Mouse (Mus musculus): ENCODE measurements around the gene Stk19. TPM values are rescaled to one million over a fixed set of nuclear protein-coding genes. Genes with fewer than 3 reads are reported as not detected.
"Not testable (repeated sequence)": the region's sequence is repeated elsewhere in the genome, so short reads cannot be mapped to it uniquely, and the experiment has no call there.

The Stk19 gene
- polyA plus RNA-seq, 1 experiment from 2014 or later: 43.2 TPM

DNA sequence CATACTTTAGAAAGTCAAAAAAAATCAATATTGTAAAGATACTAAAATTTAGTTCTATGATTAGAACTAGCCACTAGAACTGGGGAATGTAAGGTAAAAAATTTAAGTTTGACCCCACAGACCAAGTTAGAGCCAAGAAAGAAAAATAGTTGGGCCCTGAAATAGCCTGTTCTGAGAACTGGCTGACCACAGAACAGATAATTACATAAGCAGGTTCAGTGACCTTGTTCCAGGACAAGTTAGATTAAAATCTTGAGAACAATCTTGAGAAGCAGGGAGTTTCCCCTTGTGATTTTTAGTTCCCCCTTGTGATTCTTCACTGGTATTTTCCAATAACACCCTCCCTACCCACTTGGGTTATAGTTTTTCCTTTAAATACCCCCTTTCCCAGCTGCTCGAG is 6.0 kb downstream of the Stk19 start:
- H3K27ac ChIP-seq (ENCODE audit: low read length); H3K9ac ChIP-seq (ENCODE audit: low read depth, low read length); H3K27me3 ChIP-seq (ENCODE audit: control insufficient read depth, insufficient read depth, low read depth, low read length); H3K4me3 ChIP-seq (ENCODE audit: low read depth, low read length); ATAC-seq; H3K4me2 ChIP-seq (ENCODE audit: low read length); H3K9me3 ChIP-seq (replicated peaks; ENCODE audit: control insufficient read depth, low read length, poor library complexity, severe bottlenecking): not testable (repeated sequence)
- WGBS: 94% methylated on average over 1 of the region's 1 CpGs
- peaks cover 29% of the 10 kb centered on the region for H3K36me3 ChIP-seq (ENCODE audit: control insufficient read depth, insufficient read depth, low read length)
- H3K4me1 ChIP-seq (ENCODE audit: control insufficient read depth, insufficient read depth, low read length): peaks cover 12% of the 10 kb centered on the region

DNA sequence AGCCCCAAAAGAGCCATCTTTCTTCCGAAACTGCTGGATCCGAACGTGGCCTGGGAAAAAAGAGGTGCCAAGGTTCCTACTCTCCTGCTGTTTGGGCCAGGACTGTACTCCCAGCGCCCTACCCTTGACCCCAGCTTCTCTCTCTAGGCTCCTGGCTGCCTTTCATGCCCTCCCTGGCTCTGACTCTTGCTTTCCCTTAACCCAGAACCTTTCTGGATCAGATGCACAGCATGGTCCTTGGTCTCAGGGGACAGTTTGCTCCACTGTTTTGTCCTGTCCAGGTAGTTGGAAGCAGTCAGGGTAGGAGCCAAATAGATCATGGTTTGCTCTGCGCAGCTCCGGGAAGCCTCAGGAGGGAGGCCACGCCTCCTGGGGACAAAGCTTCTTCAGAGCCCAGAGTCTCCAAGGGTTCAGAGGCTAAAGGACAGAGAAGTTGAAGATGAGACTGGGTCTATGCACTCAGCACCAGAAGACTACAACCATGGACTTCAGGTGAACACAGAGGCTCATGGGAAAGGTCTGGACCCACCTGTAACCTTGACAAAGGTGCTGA is 21.9 kb downstream of the Stk19 start:
- H3K27ac ChIP-seq (ENCODE audit: low read length): no peak overlapping the region
- no peaks in the 10 kb centered on the region for H3K9me3 ChIP-seq (replicated peaks; ENCODE audit: control insufficient read depth, low read length, poor library complexity, severe bottlenecking)
- no peaks in the 10 kb centered on the region for H3K27me3 ChIP-seq (ENCODE audit: control insufficient read depth, insufficient read depth, low read depth, low read length)
- H3K4me3 ChIP-seq (ENCODE audit: low read depth, low read length): no peak overlapping the region
- H3K4me1 ChIP-seq (ENCODE audit: control insufficient read depth, insufficient read depth, low read length): no peaks in the 10 kb centered on the region
- 76% methylated on average over 7 of the region's 7 CpGs for WGBS
- H3K36me3 ChIP-seq (ENCODE audit: control insufficient read depth, insufficient read depth, low read length): no peaks in the 10 kb centered on the region
- H3K4me2 ChIP-seq (ENCODE audit: low read length): no peak overlapping the region
- H3K9ac ChIP-seq (ENCODE audit: low read depth, low read length): no peak overlapping the region
- ATAC-seq: no peak

DNA sequence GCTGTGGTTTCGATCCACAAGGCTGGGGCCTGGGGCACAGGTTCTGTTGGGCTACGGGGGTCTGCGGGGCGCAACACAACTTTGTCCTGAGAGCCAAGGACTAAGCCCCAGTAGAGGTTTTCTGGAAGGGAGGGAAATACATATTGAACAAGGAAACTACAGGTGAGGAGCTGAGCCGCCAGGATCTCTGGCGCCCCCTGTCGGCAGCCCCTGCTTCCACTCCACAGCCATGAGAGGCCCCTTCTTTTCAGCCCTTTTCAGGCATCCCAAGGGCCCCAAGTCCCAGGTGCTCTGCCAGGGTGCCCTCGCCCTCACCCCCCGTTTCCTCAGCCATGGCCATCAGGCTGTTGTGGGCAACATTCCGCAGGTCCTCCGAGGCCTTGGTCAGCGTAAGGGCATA is 23.0 kb downstream of the Stk19 start:
- H3K4me3 ChIP-seq (ENCODE audit: low read depth, low read length); H3K4me1 ChIP-seq (ENCODE audit: control insufficient read depth, insufficient read depth, low read length); H3K36me3 ChIP-seq (ENCODE audit: control insufficient read depth, insufficient read depth, low read length); H3K9me3 ChIP-seq (replicated peaks; ENCODE audit: control insufficient read depth, low read length, poor library complexity, severe bottlenecking); H3K9ac ChIP-seq (ENCODE audit: low read depth, low read length); H3K4me2 ChIP-seq (ENCODE audit: low read length); ATAC-seq; H3K27ac ChIP-seq (ENCODE audit: low read length); H3K27me3 ChIP-seq (ENCODE audit: control insufficient read depth, insufficient read depth, low read depth, low read length): not testable (repeated sequence)
- 56% methylated on average over 11 of the region's 12 CpGs for WGBS

DNA sequence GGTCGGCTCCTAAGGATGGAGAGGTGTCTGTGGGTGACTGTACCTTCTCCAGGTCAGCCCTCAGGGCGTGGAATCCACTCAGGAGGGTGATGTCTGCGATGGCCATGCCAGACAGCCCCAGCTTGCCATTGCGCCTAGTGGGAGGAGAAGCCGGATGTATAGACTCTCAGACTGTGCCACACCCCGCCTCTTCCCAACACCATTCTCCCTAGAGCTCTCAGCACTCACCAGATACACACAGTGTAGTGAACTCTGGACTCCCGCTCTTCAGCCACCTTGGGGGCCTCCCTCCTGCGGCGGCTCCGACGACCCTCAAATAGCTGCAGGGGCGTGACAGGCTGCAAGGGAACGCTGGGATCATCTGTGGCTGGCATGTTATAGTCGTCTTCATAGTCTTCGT is 25.5 kb downstream of the Stk19 start:
- Histone ChIP-seq H3K27ac (ENCODE audit: low read length) (no peak overlapping the region), H3K9ac (ENCODE audit: low read depth, low read length) (no peak overlapping the region), H3K4me2 (ENCODE audit: low read length) (no peak overlapping the region), H3K4me3 (ENCODE audit: low read depth, low read length) (no peak overlapping the region), H3K36me3 (ENCODE audit: control insufficient read depth, insufficient read depth, low read length) (no peaks in the 10 kb centered on the region), H3K9me3 (replicated peaks; ENCODE audit: control insufficient read depth, low read length, poor library complexity, severe bottlenecking) (no peaks in the 10 kb centered on the region), H3K4me1 (ENCODE audit: control insufficient read depth, insufficient read depth, low read length) (no peaks in the 10 kb centered on the region), H3K27me3 (ENCODE audit: control insufficient read depth, insufficient read depth, low read depth, low read length) (no peaks in the 10 kb centered on the region)
- ATAC-seq: no peak
- WGBS: 73% methylated on average over 15 of the region's 15 CpGs

DNA sequence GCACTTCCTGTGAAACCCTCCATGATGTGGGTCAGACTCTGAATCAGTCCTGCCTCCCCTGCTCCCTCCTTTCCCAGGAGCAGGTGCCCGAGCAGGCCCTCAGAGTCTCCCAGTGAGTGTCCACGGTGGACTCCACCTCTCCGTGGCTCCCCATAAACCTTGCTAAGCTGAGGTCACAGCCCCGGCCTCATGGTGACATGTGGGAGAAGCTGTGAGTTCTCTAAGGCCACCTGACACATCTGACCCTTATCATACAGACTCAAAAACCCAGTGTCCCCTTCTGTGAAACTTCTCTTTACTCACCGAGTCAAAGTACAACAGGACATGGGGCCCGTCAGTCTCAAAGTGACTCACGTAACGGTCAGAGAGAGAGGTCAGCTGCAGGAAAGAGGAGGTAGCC is 25.9 kb downstream of the Stk19 start:
- H3K9me3 ChIP-seq (replicated peaks; ENCODE audit: control insufficient read depth, low read length, poor library complexity, severe bottlenecking); ATAC-seq; H3K36me3 ChIP-seq (ENCODE audit: control insufficient read depth, insufficient read depth, low read length); H3K4me3 ChIP-seq (ENCODE audit: low read depth, low read length); H3K27ac ChIP-seq (ENCODE audit: low read length); H3K9ac ChIP-seq (ENCODE audit: low read depth, low read length); H3K4me2 ChIP-seq (ENCODE audit: low read length); H3K4me1 ChIP-seq (ENCODE audit: control insufficient read depth, insufficient read depth, low read length); H3K27me3 ChIP-seq (ENCODE audit: control insufficient read depth, insufficient read depth, low read depth, low read length): not testable (repeated sequence)
- 81% methylated on average over 8 of the region's 8 CpGs for WGBS

DNA sequence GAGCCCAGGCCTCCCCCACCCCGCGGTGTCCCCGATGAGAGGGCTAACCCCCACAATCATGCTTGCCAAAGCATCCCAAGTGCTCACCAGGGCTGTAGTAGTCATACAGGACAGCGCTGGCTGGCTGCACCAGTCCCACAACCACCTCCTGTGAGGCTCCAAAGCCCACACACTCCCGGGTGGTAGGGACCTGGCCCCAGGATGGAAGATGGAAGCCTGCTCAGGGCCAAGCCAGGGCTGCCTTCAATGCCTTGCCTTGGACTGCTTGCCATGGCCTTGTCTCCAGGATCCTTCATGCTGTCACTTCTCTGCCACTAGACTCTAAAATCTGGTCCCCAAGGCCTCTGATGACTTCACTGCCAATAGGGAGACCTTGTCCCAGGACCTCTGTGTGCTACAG is 26.3 kb downstream of the Stk19 start:
- H3K27me3 ChIP-seq (ENCODE audit: control insufficient read depth, insufficient read depth, low read depth, low read length); H3K9ac ChIP-seq (ENCODE audit: low read depth, low read length); H3K9me3 ChIP-seq (replicated peaks; ENCODE audit: control insufficient read depth, low read length, poor library complexity, severe bottlenecking); H3K4me2 ChIP-seq (ENCODE audit: low read length); H3K27ac ChIP-seq (ENCODE audit: low read length); ATAC-seq; H3K36me3 ChIP-seq (ENCODE audit: control insufficient read depth, insufficient read depth, low read length); H3K4me3 ChIP-seq (ENCODE audit: low read depth, low read length); H3K4me1 ChIP-seq (ENCODE audit: control insufficient read depth, insufficient read depth, low read length): not testable (repeated sequence)
- 92% methylated on average over 5 of the region's 5 CpGs for whole genome bisulfite sequencing

DNA sequence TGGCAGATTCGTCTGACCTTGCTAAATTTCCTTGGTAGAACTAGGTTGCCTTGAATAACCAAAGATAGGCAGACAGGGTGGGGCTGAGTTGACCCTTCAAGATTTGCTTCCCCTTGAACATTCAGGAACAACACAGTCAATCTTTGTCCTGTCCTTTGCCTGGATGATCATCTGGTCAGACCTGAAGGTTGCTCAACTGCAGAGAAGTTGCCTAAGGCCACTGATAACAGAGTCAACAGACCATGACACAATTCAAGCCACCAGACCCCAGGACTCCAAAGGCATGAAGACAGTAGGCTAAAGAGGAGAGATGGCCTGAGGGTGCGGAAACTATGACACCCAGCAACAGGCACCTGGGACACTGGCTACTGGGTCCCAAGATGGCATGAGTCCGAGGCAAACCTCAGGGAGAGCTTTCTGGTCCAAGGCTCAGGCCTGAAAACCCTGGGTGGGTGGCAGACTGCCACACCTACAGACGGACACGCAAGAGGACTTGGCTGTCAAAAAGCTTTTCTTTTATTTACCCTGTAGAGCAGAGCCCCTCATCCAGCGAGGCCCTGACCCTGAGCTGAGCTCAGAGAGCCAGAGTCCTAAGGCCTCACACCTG is 28.0 kb downstream of the Stk19 start:
- WGBS: 84% methylated on average over 6 of the region's 6 CpGs
- H3K4me1 ChIP-seq (ENCODE audit: control insufficient read depth, insufficient read depth, low read length): no peaks in the 10 kb centered on the region

DNA sequence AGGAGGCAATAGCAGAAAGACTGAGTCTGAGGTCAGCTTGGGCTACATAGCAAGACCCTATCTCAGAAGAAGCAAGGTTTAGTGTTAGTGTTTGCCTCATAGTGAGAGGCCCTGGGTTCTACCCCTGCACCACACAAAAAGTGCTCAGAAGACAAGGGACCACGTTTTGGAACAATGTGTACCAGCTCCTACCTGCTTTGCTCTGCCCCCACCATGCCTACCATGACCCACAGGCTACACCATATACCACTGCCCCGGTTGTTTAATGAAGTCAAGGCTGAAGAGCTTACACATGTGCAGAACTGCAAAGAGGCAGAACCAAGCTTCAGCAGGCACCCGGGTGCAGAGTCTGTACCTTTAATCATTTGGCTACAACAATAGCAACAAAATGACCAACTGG is 29.6 kb downstream of the Stk19 start:
- Histone ChIP-seq H3K36me3 (ENCODE audit: control insufficient read depth, insufficient read depth, low read length) (no peaks in the 10 kb centered on the region), H3K9me3 (replicated peaks; ENCODE audit: control insufficient read depth, low read length, poor library complexity, severe bottlenecking) (no peaks in the 10 kb centered on the region), H3K9ac (ENCODE audit: low read depth, low read length) (no peak overlapping the region), H3K4me1 (ENCODE audit: control insufficient read depth, insufficient read depth, low read length) (no peaks in the 10 kb centered on the region), H3K27me3 (ENCODE audit: control insufficient read depth, insufficient read depth, low read depth, low read length) (no peaks in the 10 kb centered on the region), H3K27ac (ENCODE audit: low read length) (no peak overlapping the region), H3K4me2 (ENCODE audit: low read length) (no peak overlapping the region), H3K4me3 (ENCODE audit: low read depth, low read length) (no peak overlapping the region)
- 66% methylated on average over 3 of the region's 3 CpGs for WGBS
- no peak for ATAC-seq

More for the DNA sequence above, 28.0 kb downstream of the Stk19 start:
- no peaks in the 10 kb centered on the region for H3K9me3 ChIP-seq (replicated peaks; ENCODE audit: control insufficient read depth, low read length, poor library complexity, severe bottlenecking)
- no peak overlapping the region for H3K9ac ChIP-seq (ENCODE audit: low read depth, low read length)
- no peaks in the 10 kb centered on the region for H3K27me3 ChIP-seq (ENCODE audit: control insufficient read depth, insufficient read depth, low read depth, low read length)
- no peaks in the 10 kb centered on the region for H3K36me3 ChIP-seq (ENCODE audit: control insufficient read depth, insufficient read depth, low read length)
- no peak overlapping the region for H3K27ac ChIP-seq (ENCODE audit: low read length)
- no peak overlapping the region for H3K4me3 ChIP-seq (ENCODE audit: low read depth, low read length)
- H3K4me2 ChIP-seq (ENCODE audit: low read length): no peak overlapping the region
- ATAC-seq: no peak

DNA sequence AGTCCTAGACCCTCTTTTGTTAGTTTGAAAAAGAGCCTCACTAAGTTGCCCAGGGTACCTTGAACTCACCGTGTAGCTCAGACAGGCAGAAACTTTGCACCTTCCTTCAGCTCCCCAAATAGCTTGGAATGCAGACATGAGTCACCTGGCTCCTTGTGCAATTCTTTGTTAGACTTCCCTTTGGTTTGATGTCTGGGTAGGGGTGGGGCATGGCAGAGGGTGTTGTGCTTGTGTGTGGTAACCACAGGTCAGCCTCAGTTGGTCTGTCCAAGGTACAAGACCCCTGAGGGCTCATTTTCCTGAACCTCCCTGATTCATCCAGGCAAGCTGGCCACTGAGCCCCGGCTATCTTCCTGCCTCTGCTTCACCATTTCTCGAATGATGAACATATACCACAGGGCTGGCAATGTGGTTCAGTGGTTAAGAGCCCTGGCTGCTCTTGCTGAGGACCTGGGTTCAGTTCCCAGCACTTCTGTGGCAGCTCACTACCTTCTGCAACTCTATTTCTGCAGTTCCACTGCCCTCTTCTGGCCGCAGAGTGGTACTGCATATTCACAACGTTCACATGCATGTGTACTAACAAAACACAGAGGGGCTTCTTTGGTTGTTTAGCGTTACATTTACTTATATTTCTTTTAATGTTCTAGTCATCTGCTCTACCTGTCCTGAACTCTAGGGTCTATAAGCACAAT is 31.7 kb downstream of the Stk19 start:
- no peaks in the 10 kb centered on the region for H3K36me3 ChIP-seq (ENCODE audit: control insufficient read depth, insufficient read depth, low read length)
- 76% methylated on average over 6 of the region's 6 CpGs for WGBS
- H3K27ac ChIP-seq (ENCODE audit: low read length): no peak overlapping the region
- H3K27me3 ChIP-seq (ENCODE audit: control insufficient read depth, insufficient read depth, low read depth, low read length): no peaks in the 10 kb centered on the region
- H3K4me1 ChIP-seq (ENCODE audit: control insufficient read depth, insufficient read depth, low read length): no peaks in the 10 kb centered on the region
- no peak overlapping the region for H3K9ac ChIP-seq (ENCODE audit: low read depth, low read length)
- no peak overlapping the region for H3K4me2 ChIP-seq (ENCODE audit: low read length)
- no peak for ATAC-seq
- no peak overlapping the region for H3K4me3 ChIP-seq (ENCODE audit: low read depth, low read length)
- no peaks in the 10 kb centered on the region for H3K9me3 ChIP-seq (replicated peaks; ENCODE audit: control insufficient read depth, low read length, poor library complexity, severe bottlenecking)
